Mouse (Mus musculus) embryonic fibroblast, embryonic 13.5 days (primary cell): ENCODE data around the gene Adk. TPM values are rescaled to one million over a fixed set of nuclear protein-coding genes. Genes with fewer than 3 reads are reported as not detected.

Experiments used
- H3K27ac ChIP-seq: 2 replicates; pipeline ENCODE4 v1.5.1; 2012; ENCODE audit warnings: low read length, control low read depth, inconsistent platforms; ENCODE audit not compliant: insufficient read depth
- H3K4me1 ChIP-seq: 2 replicates; pipeline ENCODE4 v1.6.1; 2011; ENCODE audit warnings: low read length; ENCODE audit not compliant: control insufficient read depth, insufficient read depth
- H3K4me3 ChIP-seq: 2 replicates; pipeline ENCODE4 v1.5.1; 2011; ENCODE audit warnings: mild to moderate bottlenecking, control low read depth, low read length; ENCODE audit not compliant: insufficient read depth
- CTCF ChIP-seq: IDR thresholded peaks from 2 replicates; pipeline ENCODE4 v1.5.1; 2011; ENCODE audit warnings: mild to moderate bottlenecking, control low read depth, low read length, moderate library complexity, borderline replicate concordance; ENCODE audit not compliant: insufficient read depth
- POLR2A ChIP-seq: IDR thresholded peaks from 2 replicates; pipeline ENCODE4 v1.6.1; 2011; ENCODE audit warnings: low read depth, mild to moderate bottlenecking, control low read depth, low read length, moderate library complexity
- polyA plus RNA-seq: library from polyadenylated mRNA; stranded (reverse); fragments of >200 nt; gene quantifications from 2 replicates; pipeline ENCODE4 v1.2.4, GENCODE M21; 2011; ENCODE audit warnings: low read depth; ENCODE audit not compliant: missing spikeins, insufficient read length

The Adk gene
- polyA plus RNA-seq, 1 experiment = 117 TPM

DNA sequence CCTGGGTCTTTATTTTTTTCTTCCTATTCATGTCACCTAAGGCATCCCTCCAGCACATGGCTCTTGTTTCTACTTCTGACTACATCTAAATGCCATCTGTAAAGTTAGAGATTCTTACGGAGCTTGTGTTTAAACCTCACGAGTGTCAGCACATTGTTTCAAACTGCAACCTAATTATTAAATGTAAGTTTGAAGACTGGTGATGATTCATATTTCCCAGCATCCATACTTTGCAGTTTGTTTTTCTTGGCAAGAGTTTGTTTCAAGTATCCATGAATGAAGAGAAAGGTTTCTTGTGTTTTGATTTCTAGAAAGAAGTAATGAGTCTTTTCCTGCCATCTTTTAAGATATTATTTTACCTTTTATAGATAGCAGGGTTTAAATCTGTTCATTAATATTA lies 299.3 kb downstream of the Adk start:
- H3K27ac ChIP-seq = peak overlapping the region; percentile 83
- H3K4me3 ChIP-seq = no peak overlapping the region
- TF ChIP-seq CTCF (no peak), POLR2A (no peak)
- H3K4me1 ChIP-seq = peaks cover 6% of the 10 kb centered on the region

DNA sequence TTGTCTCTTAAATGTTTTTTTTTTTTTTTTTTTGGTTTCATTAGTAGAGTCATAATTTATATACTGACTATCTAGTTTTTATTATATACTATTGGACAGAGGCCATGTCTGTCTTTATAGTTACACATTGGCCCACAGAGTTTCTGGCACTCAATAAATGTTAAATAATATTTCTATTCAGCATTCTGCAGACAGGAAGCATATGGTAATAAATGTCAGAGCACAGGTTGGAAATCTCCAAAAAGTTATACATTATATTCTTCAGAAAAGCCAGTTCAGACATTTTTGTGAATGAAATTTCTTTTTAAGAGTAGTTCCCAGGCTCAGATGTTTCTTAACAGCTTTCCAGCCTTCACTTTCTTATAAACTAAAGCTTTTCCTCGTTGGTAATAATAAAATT lies 303.9 kb downstream of the Adk start:
- TF ChIP-seq POLR2A = no peak
- no peak for TF ChIP-seq CTCF
- Histone ChIP-seq H3K27ac (no peak overlapping the region), H3K4me1 (no peaks in the 10 kb centered on the region)

GRCm38 (mm10) chr14:21359207-21359895 lies 307.0 kb downstream of the Adk start:
- Histone ChIP-seq H3K27ac (no peak overlapping the region), H3K4me1 (no peaks in the 10 kb centered on the region), H3K4me3 (no peak overlapping the region)
- TF ChIP-seq CTCF (no peak), POLR2A (no peak)

More for the DNA sequence above, 303.9 kb downstream of the Adk start:
- H3K4me3 ChIP-seq = no peak overlapping the region

DNA sequence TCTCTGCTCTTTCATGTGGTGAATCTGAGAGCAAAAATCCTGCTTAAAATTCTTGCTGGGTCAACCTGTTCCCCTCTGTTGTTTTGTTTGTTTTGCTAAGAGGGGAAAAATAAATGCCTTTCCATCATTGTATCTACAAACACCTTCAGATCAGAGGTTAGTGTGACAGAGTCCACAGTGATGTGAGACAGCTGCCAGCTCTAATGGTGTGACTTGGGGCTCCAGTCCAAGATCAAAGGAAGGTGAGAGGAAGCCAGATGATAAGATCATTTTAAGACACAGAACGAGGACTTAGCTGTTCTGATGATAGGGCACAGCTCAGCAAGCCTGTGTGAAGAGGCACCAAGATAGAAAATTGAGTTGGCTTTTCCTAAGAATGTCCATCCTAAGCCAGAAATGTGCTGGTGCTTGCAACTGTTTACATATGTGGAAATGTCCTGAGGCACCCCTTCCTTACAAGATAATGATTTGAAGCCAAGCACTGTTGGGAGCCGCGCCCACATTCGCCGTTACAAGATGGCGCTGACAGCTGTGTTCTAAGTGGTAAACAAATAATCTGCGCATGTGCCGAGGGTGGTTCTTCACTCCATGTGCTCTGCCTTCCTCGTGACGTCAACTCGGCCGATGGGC lies 307.6 kb downstream of the Adk start:
- Histone ChIP-seq H3K4me1 (no peaks in the 10 kb centered on the region), H3K4me3 (no peak overlapping the region), H3K27ac (no peak overlapping the region)
- TF ChIP-seq POLR2A = no peak
- TF ChIP-seq CTCF = no peak

DNA sequence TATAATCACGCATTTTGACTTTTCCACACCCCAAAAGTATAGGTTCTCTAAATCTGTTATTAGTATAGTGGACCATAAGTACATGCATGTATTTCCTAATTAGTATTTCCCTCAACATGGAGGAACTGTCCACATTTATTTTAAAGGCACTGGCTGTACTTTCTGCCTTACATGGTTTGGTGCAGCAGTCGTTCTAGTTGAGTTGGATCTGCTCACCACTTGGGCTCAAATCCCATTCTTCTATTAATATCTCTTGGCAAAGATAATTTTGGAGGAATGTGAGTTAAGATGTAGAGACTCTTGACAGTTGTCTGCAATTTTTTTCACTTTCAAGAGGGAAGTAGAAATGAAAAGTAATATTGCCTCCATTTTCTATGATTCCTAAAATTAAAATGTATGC lies 314.7 kb downstream of the Adk start:
- TF ChIP-seq CTCF = no peak
- TF ChIP-seq POLR2A = no peak
- peaks cover 5% of the 10 kb centered on the region for H3K4me1 ChIP-seq
- no peak overlapping the region for H3K4me3 ChIP-seq
- H3K27ac ChIP-seq = 0 out of 2 replicates have a peak overlapping the region, but pooled peaks have one; percentile 49

DNA sequence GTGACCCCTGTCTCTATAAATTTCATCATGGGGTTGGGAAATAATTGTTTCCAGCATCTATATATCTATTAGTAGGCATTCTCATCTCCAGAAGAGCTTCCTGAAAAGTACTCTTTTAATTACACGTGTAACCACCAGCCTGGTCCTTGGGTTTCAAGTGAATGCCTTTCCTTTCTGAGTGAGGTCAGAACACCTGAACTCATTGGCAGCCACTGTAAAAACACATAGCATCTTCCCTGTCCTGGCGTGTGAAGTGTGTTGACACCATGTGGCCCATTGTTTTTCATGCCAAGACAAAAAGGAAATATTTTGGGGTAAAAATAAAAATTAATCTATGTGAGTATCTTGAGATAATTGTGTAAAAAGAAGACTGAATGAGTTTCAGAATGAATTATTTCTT lies 316.2 kb downstream of the Adk start:
- Histone ChIP-seq H3K4me3 (no peak overlapping the region), H3K4me1 (peaks cover 5% of the 10 kb centered on the region), H3K27ac (peak overlapping the region; percentile 53; the same call in 1 of the 2 replicates)
- TF ChIP-seq CTCF = no peak
- TF ChIP-seq POLR2A = no peak

- H3K27ac ChIP-seq = no peak overlapping the region
- peaks cover 5% of the 10 kb centered on the region for H3K4me1 ChIP-seq
- TF ChIP-seq CTCF (no peak), POLR2A (no peak)
- H3K4me3 ChIP-seq = no peak overlapping the region
Measured at GRCm38 (mm10) chr14:21369127-21369526, 316.8 kb downstream of the Adk start.

DNA sequence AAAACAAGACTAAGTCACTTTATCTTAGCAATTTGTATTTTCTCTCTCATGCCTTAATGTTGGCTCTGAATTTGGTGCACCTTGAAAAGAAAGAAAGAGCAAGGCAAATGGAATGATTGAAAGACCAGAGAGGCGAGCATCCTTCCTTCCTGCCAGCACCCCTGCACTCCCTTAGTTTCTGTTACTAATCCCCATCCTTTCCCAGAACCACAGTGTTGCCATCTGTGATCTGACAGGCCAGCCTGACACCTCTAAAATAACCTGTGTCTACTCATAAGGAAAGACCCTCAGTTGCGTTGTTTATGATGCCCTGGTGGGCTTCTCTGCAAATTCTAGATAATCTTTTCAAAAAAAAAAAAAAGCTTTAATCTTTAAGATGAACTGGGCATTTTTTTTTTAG lies 319.6 kb downstream of the Adk start:
- Histone ChIP-seq H3K4me3 (no peak overlapping the region), H3K4me1 (peaks cover 5% of the 10 kb centered on the region), H3K27ac (no peak overlapping the region)
- no peak for TF ChIP-seq POLR2A
- TF ChIP-seq CTCF = no peak

GRCm38 (mm10) chr14:21372689-21373088 lies 320.3 kb downstream of the Adk start:
- TF ChIP-seq CTCF (no peak), POLR2A (no peak)
- H3K27ac ChIP-seq = no peak overlapping the region
- no peak overlapping the region for H3K4me3 ChIP-seq
- peaks cover 5% of the 10 kb centered on the region for H3K4me1 ChIP-seq

DNA sequence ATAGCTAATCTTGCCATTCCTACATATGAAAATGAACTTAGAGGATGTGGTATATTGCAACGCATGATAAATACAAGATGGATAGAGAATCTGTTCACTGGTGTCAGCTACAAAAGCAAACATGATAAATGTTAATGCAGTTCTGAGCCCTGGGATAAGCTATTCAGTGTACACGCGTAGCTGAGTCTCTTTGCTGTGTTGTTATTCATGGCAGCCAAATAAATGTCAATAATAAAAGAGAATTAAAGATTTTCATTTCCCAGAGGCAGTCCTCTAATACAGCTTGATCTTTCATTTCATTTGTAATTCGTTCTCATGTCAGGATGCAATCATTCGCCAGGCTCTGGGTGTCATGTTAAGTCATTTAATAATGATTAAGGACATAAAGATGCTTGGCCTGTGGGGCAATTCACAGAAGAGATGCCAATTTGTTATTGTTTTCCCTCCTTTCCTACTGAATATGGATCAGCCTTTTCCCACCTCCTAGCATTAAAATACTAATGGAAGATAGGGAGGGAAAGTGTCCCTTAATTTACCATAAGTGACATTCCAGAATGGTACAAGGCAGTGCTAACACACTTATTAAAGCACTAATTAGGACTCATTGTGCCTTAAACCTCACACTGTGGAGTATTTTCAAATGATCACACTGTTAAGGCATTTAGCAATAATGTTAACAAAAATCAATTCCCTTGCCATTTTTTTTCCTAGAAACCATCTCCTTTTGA lies 331.5 kb downstream of the Adk start:
- H3K27ac ChIP-seq = no peak overlapping the region
- TF ChIP-seq CTCF (no peak), POLR2A (no peak)
- no peaks in the 10 kb centered on the region for H3K4me1 ChIP-seq
- H3K4me3 ChIP-seq = no peak overlapping the region
